ENCODE assay signal across 15 mouse cellular contexts in the genomic region with DNA sequence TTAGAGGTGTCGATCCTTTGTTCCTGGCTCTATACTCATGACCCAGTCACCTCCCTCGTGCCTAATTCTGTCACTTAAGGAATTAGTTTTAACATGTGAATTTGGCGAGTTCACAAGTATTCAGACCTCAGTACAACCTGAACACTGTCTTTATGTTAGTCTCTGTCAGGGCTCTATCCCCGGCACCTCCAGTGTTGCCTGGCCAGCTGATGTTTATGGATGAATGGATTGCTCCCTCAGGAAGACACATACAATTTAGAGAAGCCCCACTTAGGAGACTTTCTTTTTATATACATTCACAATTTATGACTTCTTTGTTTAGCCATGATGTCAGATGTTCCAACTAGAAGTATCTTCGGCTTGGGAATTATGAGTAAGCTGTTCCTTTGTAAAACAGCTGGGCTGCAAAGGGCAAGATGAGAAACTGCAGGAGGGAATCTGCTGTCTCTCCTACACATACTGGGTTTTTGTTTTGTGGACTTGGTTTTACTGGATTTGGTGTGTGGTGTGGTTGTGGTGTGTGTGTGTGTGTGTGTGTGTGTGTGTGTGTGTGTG. TPM values are rescaled to one million over a fixed set of nuclear protein-coding genes. Genes with fewer than 3 reads are reported as not detected.
DNase-seq lines count a peak whose midpoint lies in the region; ATAC-seq and TF ChIP-seq lines count a peak whose summit lies in the region.
"Had no signal": no experiment of that assay in that cellular context is flagged by ENCODE, and none has a peak within 500 bp of the region (broad histone marks: within the 10 kb centered on the region; RNA-seq: fewer than 3 reads in every experiment).

No protein-coding gene starts in this region.

- H3K27ac ChIP-seq in kidney, postnatal 0 days, result no peak overlapping the region
- H3K27ac ChIP-seq in neural tube, embryonic 13.5 days (replicated peaks), result peak overlapping the region; percentile 35; the same call in 1 of the 2 replicates
- H3K27ac ChIP-seq in neural tube, embryonic 15.5 days (replicated peaks), result 0 out of 2 replicates have a peak overlapping the region, but pooled peaks have one; percentile 25
- H3K27ac ChIP-seq: forebrain, embryonic 15.5 days; midbrain, embryonic 13.5 days had no signal

- H3K36me3 ChIP-seq in kidney, postnatal 0 days (ENCODE audit: insufficient read depth, low read length), result no peaks in the 10 kb centered on the region
- no peaks in the 10 kb centered on the region for H3K36me3 ChIP-seq in neural tube, embryonic 13.5 days
- H3K36me3 ChIP-seq in neural tube, embryonic 15.5 days, result no peaks in the 10 kb centered on the region
- H3K36me3 ChIP-seq: forebrain, embryonic 15.5 days; midbrain, embryonic 13.5 days had no signal

- H3K9me3 ChIP-seq in kidney, postnatal 0 days (replicated peaks; ENCODE audit: low read length), result no peaks in the 10 kb centered on the region
- H3K9me3 ChIP-seq in neural tube, embryonic 13.5 days, result no peaks in the 10 kb centered on the region
- H3K9me3 ChIP-seq in neural tube, embryonic 15.5 days (replicated peaks), result no peaks in the 10 kb centered on the region
- H3K9me3 ChIP-seq: forebrain, embryonic 15.5 days; midbrain, embryonic 13.5 days had no signal

- no peak overlapping the region for H3K4me3 ChIP-seq in kidney, postnatal 0 days (replicated peaks; ENCODE audit: low read depth, low read length)
- H3K4me3 ChIP-seq in neural tube, embryonic 13.5 days, result no peak overlapping the region
- H3K4me3 ChIP-seq in neural tube, embryonic 15.5 days (replicated peaks), result no peak overlapping the region
- H3K4me3 ChIP-seq: forebrain, embryonic 15.5 days; midbrain, embryonic 13.5 days had no signal

- H3K27me3 ChIP-seq in kidney, postnatal 0 days (ENCODE audit: insufficient read depth, low read length), result no peaks in the 10 kb centered on the region
- no peaks in the 10 kb centered on the region for H3K27me3 ChIP-seq in neural tube, embryonic 13.5 days
- no peaks in the 10 kb centered on the region for H3K27me3 ChIP-seq in neural tube, embryonic 15.5 days (replicated peaks)
- H3K27me3 ChIP-seq: forebrain, embryonic 15.5 days had no signal

- H3K4me2 ChIP-seq in kidney, postnatal 0 days (ENCODE audit: low read length), result no peak overlapping the region
- H3K4me2 ChIP-seq in neural tube, embryonic 13.5 days, result no peak overlapping the region
- no peak overlapping the region for H3K4me2 ChIP-seq in neural tube, embryonic 15.5 days
- H3K4me2 ChIP-seq: forebrain, embryonic 15.5 days; liver, embryonic 11.5 days; midbrain, embryonic 13.5 days had no signal

- DNase-seq in kidney, postnatal 0 days (ENCODE audit: low spot score), result peak; percentile 60
- DNase-seq in kidney, postnatal 25 days, result no peak
- DNase-seq in neural tube, embryonic 10.5 days (ENCODE audit: extremely low spot score, low spot score), result no peak
- no peak for DNase-seq in urinary bladder, postnatal 4 days (ENCODE audit: low spot score in 2 of 2)
- no peak for DNase-seq in T-cell, adult 2 months (ENCODE audit: low spot score)
- DNase-seq: adrenal gland, adult 2 months; cerebellum, adult 8-10 months; lung, adult 18-20 months; right cerebral cortex, postnatal 4 days; thymus, postnatal 4 days had no signal

- H3K9ac ChIP-seq in kidney, postnatal 0 days (ENCODE audit: low read depth, low read length), result no peak overlapping the region
- H3K9ac ChIP-seq in neural tube, embryonic 13.5 days, result no peak overlapping the region
- no peak overlapping the region for H3K9ac ChIP-seq in neural tube, embryonic 15.5 days (replicated peaks)
- H3K9ac ChIP-seq: forebrain, embryonic 15.5 days; midbrain, embryonic 13.5 days had no signal

- no peak for TF ChIP-seq CTCF in kidney, postnatal 0 days (IDR thresholded peaks at IDR 0.05; ENCODE audit: low read depth)

- H3K4me1 ChIP-seq in kidney, postnatal 0 days (replicated peaks; ENCODE audit: insufficient read depth, low read length), result peaks cover 5% of the 10 kb centered on the region; the same call in 1 of the 2 replicates
- peaks cover 48% of the 10 kb centered on the region for H3K4me1 ChIP-seq in neural tube, embryonic 13.5 days (replicated peaks)
- H3K4me1 ChIP-seq in neural tube, embryonic 15.5 days, result peaks cover 32% of the 10 kb centered on the region

- ATAC-seq in kidney, postnatal 0 days (replicated peaks; ENCODE audit: low FRiP score, low read depth), result no peak
- peak; percentile 37 for ATAC-seq in neural tube, embryonic 13.5 days (ENCODE audit: low read depth)
- no peak for ATAC-seq in neural tube, embryonic 15.5 days (ENCODE audit: low FRiP score)
- ATAC-seq: forebrain, embryonic 15.5 days; midbrain, embryonic 13.5 days had no signal

- WGBS in kidney, postnatal 0 days, result 33% methylated on average over 5 of the region's 5 CpGs
- 23% methylated on average over 5 of the region's 5 CpGs for WGBS in neural tube, embryonic 13.5 days
- WGBS in neural tube, embryonic 15.5 days, result 14% methylated on average over 5 of the region's 5 CpGs

RNA-seq across cellular contexts. Expression of gene Rgma, which starts 46.6 kb away (rescaled TPM):
- polyA plus RNA-seq in kidney, postnatal 0 days (2015; fragmentation: Nextera tagmentation; extraction: Ambion mirVana), result 6.6 and 6.7 TPM in 2 replicates
- polyA plus RNA-seq in neural tube, embryonic 13.5 days (2015; fragmentation: Nextera tagmentation; extraction: Ambion mirVana), result 41.4 and 49.6 TPM in 2 replicates
- polyA plus RNA-seq in neural tube, embryonic 15.5 days (2015; fragmentation: Nextera tagmentation; extraction: Ambion mirVana), result 32.3 and 32.7 TPM in 2 replicates
